Mouse (Mus musculus) brain, adult 2 months (tissue): ENCODE measurements around the gene Adamtsl2.

Experiments used
- DNase-seq: peaks from one replicate; pipeline ENCODE4 v3.0.0; 2011; ENCODE audit warnings: low read depth, low spot score

The Adamtsl2 gene

DNA sequence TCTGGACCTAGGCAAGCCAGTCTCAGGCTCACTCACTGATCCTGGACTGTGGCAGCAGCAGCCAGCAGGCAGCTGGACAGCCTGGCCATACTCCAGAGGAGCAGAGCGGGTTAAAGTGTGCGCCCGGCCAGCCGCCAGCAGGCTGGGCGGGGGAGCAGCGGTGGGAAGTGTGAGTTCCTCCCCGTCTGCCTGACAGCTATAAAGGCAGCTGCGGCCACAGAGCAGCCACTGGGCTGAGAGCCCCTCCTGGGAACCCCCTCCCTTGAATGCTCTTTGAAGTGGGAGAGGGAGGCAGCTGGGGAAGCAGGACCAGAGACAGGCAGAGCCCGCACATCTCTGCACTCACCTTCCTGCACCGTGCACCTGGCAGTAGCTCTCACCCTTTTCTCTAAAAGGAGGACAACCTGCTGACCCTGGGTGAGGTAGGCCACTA, at the start of gene Adamtsl2:
TSS of gene Adamtsl2 (plus strand) at position 228 of the 433 bp plus-strand sequence.
- DNase-seq: peak; percentile 54

DNA sequence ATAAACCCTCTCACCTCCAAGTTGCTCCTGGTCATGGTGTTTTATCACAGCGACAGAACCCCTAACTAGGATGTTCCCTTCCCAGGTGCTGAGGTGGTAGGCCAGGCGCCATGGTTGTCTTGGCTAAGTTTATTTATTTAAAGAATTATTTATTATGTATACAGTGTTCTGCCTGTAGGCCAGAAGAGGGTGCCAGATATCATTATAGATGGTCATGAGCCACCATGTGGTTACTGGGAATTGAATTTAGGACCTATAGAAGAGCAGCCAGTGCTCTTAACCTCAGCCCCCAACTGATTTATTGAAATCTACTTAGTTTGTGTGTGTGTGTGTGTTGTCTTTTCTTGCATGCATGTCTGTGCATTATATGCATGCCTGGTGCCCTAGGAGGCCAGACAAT, 46.8 kb upstream of the Adamtsl2 start:
- DNase-seq: no peak

DNA sequence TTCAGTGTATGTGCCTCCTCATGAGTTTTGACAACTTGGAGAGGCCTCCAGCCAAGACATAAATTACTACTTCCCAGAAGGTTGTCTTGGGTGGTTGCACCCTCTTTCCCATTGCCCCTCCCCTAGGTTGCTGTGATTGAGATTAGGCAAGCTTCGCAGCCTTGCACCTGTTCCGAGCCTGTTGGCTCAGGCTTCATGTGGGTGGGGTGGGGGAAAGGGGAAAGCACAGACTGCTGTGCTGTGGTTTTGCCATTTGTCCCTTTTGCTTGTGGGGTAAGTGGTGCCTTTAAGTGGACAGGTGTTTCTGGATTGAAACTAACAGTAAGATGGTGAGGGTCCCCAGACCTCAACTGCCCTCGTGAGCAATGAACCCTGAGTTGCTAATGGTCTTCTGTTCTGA, 43.2 kb upstream of the Adamtsl2 start:
- no peak for DNase-seq

DNA sequence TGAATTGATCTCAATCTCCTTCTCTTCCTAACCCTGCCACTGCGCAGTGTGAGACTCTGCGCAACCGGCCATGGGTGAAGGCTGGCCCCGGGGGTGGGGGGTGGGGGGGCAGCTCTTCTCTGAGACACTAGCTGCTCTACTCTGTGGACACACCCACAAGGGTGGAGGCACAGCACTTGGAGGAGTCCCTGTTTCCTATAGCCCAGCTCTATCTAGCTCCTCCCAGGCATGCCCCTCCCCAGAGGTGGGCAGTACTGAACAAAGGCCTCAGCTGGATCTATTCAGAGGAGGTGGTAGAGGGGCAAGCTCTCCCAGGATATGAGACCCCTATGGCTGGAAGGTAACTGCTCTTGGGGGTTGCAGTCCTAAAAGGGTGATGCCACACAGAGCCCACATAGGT, 42.2 kb upstream of the Adamtsl2 start:
- DNase-seq: no peak

DNA sequence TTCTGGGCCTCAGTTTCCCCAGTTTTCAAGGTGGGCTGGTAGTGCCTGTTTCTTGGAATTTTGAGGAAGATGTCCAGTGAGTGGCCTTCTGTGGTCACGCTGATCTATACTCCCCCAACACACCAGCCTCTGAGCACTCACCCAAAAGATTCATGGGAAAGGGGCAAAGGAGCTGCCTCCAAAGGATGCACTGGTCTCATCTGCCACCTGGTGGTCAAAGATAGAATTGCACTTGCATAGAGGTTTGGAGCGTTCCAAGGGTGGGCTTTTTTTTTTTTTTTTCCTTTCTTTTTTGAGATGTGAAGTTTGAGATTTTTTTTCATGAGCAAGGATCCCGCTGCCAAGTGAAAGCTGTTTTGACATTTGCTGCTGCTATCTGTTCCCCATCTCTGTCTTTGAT, 40.6 kb upstream of the Adamtsl2 start:
- DNase-seq: peak; percentile 73

DNA sequence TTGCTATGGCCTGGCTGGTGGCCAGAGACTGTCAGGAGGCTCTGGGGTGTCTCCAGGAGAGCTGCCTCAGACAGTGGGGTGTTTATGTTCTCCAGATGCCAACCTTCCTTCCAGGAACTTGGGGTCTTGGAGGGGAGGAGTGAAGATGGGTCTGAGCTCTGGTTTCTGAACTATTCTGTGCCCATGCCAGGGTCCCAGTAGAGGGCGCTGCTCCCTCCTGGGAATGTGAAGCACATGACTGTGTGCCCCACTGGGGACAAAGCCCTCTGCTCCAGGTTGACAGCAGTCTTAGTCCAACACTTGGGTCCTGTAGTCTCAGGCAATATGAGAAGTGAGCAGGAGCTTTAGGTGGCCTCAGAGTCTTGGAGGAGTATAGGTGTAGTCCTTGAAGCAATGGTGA, 39.9 kb upstream of the Adamtsl2 start:
- DNase-seq: no peak

DNA sequence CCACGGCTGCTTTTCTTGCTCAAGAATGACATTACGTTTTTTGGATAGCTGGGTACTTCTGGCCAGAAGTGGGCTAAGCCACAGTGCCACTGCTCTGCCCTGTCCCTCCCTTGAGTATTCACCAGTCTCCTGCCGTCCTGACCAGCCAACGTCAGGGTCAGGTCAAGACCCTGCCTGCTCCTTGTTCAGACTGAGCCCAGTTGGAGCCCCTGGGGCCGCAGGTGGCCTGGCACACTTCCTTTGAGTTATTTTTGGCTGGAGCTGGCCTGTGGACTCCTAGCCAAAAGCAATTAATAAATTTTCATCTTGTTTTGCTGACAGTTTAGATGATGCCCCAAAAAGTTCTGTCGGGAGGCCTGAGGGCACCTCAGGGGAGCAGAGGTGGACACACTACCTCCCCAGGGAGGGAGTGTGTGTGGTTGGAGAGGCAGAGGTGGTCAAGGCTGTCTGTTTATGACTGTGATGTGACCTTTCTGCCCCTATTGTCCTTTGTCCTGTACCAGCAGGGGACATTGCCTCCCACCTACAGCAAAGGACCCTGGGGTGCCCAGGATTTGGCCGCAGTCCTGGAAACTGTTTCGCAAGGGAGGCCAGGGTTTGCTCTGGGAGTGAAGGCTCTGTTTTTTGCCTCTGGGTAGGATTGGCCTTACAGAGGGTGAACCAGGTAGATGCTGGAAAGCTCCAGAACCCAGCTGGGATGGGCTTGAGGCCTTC, 36.9 kb upstream of the Adamtsl2 start:
- no peak for DNase-seq

DNA sequence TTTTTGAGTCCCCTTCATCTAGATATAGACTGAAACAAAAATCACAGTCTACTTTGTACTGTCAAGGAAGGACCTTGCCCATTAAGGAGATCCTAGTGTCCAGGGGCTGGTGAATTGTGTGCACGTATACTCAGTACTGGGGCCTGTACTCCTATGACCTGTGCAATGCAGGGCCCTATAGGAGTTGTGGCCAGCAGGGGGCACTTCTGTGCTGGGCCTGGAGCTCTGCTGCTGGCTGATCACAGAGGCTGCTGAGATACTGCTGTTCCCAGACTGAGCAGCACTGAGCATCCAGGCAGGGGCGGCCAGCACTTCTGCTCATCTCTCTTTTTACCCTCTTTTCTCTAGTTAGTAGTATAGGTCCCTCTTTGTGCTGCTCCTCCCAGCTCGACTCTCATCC, 35.7 kb upstream of the Adamtsl2 start:
- DNase-seq: peak; percentile 91

DNA sequence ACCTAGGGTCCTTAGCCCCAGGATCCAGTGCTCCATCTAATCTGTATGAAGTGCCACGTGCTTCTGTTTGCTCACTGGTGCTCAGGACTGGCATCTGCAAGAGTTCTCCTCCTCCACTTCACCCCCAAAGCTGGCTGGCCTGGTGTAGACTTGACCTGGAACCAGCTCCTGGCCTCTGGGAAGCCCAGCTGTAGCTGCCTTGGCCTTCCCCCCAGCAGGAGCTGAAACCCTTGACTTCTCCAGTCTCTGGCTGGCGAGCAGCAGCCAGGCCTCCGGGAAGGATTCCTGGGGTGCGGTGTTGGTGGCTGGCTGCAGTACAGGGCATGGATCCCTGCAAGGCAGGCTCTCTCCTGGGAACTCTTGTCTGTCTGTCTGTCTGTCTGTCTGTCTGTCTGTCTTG, 35.0 kb upstream of the Adamtsl2 start:
- no peak for DNase-seq

DNA sequence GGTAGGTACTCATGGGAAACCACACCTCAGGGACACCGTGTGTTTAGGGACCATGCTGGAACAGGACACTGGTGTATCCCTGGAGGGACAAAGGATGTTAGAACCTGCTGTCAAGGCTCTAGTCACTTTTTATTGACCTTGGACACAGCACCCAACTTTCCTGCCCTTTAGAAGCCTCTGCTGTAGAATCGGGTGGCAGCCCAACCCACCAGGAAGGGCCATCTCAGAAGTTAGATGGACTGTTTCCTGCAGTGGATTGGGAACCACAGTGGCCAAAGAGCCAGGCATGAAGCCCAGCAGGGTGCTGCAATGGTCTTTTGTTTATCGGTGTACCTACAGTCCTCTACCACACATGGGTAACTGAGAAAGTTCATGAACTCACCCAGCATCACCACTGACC, 34.5 kb upstream of the Adamtsl2 start:
- no peak for DNase-seq

DNA sequence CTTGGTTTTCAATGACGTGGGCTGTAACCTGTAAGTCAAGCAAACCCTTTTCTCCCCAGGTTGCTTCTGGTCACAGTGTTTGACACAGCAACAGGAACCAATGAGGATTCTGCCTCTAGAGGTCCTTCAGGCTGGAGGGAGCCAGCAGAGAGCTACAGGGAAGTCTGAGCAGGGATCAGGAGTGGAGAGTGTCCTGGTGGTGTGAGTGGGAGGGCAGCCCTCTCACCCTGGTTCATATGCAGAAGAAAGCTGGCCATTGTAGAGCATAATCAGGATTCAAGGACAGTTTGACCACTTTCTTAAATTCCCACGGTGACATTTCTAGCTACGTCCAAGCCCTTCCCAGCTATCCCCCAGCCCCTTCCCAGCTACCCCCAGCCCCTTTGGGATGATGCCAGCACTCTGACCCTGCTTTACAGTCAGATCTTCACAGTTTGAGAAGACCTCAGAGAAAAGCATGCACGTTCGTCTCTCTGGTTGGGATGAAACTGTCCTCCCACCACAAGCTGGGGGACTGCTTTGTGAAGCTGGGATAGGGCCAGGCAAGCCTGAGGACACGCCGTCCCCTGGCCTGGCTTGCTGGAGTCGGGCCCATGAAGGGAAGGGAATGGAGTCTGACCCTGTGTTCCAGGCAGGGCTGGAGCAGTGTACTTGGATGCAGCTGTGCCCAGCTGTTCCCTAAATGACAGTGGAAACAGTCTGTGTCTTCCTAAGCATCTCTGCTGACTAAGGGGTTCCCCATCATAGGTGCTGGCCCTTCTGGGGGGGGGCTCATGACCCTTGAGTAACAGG, 33.0 kb upstream of the Adamtsl2 start:
- no peak for DNase-seq

DNA sequence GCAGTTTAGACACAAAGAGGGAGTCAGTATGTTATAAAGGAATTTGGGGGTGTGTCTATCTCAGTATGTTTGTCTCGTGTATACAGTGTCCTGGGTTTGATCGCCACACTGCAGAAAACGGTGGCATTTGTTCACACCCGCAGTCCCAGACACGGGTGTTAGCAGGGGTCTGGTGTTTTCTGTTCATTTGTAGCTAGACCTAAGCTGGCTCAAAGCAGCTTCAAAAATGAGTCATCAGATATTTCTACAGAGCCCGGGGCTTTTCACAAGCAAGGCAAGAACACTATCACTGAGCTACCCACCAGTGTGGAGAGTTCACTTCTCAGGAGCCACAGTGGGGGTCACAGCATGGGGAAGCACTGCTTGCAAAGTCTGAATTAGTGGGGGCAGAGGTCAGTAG, 29.8 kb upstream of the Adamtsl2 start:
- no peak for DNase-seq

DNA sequence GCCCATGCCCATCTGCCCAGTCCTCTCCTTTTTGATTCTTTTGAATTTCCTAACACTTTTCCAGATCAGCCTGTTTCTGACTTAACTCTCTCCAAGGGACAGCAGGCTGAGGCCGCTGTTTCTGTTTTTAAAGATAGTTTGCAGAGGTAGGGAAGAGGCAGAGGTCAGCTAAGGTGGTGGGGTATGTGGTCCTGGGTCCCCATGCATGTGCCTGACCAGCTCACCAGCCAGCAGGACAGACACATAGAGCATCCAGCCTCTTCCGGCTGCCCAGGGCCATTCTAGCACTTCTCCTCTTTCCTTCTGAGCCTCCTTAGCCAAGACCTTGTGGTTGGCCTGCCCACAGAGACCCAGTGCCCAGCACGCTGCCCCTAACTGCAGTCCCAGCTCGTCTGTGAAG, 20.9 kb upstream of the Adamtsl2 start:
- DNase-seq: no peak

DNA sequence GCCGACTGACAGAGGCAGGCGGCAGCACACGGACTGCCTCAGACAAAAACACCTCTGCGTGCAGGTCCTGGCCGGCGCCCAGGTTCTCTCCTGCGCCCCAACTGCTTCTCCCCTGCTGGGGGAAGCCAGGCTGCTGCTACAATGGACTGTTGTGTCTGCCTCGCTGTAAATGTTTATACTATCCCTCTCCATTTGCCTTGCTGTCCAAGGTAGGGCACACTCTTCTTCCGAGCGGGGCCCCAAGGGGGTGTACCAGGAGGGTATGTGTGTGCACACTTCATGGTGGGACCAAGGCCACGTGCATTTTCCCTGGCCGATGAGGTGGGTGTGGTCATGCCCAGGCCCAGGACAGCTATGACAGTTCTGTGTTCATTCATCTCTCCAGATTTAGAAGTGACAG, 20.4 kb upstream of the Adamtsl2 start:
- DNase-seq: no peak

DNA sequence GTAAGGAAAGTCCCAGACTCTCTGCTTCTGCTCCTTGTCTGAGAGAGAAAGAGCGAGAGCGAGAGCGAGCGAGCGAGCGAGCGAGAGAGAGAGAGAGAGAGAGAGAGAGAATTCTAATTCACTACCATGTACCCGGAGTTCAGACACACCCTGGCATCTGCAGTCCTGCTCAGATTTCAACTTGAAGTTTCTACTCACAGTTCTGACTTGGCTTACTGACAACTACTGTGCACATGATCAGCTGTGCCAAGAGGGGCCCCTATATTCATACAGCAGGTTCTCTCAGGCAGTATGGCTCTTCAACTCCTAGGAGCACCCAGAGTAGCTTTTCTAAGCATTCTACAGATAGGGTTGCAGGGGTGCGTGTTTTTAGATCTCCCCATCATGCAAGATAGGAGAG, 20.0 kb upstream of the Adamtsl2 start:
- no peak for DNase-seq

DNA sequence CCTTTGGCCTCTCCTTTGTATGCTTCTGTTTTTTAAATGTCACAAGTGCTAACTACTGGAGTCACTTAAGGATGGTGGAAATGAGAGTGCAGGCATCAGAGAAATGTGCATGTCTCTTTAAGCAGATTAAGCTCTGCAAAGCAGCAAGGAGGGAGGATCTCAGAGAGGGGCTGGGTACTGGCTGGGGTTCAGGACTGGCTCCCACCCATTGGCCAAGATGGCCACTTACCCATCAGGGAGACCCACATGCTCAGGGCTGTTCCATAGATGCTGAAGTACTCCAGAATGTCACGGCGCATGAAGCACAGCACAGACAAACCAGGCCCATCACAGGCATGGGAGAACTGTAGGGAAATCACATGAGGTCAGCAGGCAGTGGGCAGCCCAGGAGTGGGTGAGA, 12.1 kb upstream of the Adamtsl2 start:
- no peak for DNase-seq

DNA sequence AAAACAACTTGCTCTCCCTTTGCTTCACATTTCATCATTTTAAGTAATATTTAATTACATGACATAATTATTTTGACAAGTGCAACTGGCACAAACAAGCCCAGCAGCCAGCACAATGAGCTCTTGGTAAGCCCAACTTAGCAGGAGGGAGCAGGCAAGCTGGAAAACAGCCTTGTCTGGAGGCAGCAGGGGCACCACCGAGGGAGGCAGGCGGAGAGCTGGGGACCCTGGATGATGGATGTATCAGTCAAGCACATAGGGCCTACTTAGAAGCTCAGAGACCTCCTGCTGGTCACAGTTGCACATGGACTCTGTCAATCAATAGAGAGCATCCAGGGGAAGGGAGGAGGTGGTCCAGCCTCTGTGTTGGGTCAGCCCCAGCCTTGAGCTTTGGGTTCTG, 11.2 kb upstream of the Adamtsl2 start:
- DNase-seq: no peak

DNA sequence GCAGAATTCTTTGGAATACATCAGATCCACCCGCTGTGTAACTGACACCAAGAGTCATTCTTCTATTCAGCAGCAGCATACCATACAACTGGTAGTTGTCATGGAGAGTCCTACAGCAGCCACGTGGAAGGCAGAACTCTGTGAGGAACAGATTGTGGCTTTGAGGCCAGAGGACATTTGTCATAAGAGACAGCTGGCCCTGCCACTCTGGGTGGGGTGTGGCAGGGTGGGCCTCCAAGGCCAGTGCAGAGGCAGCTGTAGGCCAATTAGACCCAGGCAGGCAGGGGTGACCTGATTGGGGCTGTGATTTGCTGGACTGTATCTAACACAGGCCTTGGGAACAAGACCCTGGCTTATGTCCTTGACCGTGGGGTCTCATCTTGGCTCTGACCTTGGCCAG, 9.5 kb upstream of the Adamtsl2 start:
- DNase-seq: no peak

DNA sequence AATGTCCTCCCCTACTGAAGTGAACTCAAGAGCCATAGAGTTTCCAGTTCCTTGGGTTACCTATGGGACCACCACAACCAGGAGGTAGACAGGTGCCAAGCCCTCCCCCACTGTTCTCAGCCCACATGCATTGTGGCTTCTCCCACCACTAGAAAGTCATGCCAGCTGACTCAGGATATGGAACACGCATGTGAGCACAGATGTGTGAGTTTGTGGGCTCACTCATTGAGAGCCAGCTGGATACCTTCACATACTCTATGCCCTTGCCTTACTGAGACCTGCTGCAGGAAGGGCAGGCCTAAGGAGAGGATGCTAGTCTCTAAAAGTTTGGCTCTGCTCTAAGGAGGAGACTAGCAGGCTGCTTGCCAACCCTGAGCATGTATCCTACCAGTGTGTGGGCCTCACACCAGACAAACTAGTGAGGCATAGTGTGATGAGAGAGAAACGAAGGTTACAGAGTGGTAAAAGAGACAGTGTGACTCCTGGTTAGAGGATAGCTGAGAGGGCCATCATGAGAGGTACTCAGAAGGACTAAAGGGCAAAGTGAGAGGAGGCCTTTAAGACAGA, 8.8 kb upstream of the Adamtsl2 start:
- peak; percentile 52 for DNase-seq

DNA sequence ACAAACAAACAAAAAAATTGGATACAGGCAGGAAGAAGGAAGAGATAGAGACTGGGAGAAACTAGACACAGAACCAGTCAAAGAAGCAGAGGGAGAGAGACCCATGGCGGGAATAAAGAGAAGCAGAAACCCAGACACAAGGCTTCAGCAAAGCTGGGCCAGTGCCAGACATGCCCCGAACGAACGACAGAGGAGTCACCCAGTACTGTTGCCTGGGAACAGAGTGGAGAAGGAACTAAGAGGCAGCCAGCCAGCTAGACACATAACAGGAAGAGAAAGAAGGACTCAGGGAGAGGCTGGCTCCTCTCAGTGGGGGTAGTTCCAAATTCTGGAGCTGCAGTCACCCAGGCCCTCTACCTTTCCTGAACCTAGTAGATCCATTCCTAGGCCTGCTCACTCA, 8.0 kb upstream of the Adamtsl2 start:
- DNase-seq: peak; percentile 93

DNA sequence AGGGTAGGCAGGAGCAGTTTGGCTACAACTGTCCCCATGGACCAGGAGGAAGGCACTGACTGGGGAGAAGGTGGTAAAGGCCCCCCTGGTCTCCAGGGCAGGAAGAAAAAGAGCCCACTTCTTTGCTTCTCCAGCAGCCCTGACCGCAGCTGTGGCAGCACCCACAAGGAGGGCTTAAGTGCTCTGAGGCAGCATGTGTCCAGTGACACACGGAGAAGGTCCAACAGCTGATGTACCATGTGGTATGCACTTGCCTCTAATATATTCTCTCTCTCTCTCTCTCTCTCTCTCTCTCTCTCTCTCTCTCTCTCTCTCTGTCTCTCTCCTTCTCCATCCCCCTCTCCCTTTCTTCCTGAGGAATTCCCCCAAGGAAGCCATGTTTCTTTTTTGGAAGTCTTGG, 7.2 kb upstream of the Adamtsl2 start, which contains the start of gene Mymk:
TSS of gene Mymk (minus strand) at position 202 of the 400 bp plus-strand sequence.
- DNase-seq: no peak

DNA sequence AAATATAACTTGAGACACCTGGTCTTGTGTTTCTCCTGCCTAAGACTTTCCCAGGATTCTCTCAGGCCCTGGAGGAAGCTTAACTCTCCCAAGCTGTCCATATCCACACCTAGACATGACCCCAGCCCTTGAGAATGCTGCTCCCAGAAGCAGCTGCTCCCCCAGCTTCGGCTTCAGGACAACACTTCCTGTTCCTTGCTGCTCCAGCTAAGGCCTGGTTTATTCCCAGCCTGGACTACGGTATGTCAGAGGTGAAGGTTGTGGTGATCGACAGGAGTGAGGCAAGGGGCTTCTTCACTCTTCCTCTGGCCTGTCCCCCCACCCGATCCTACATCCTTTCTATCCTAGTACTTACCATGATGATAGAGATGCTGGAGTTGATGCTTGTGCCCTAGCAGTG, 5.8 kb upstream of the Adamtsl2 start:
- no peak for DNase-seq

DNA sequence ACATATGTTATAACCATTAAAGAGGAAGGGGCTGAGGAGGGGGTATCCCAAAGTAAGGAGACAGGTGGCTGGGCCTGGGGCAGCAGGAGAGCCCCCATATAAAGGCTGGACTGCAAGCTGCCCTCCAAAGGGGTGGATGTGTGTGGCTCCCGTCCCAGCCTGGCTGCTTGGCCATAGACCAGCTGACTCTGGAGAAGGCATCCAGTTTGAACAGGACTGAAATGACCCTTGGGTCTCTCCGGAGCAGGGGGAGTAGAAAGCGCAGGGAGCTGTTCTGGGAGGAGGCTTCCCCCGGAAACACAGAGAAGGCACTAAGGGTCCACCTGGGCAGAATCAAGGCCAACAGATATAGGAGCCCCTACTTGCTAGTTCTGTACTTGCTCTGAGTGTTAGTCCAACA, 4.4 kb upstream of the Adamtsl2 start:
- DNase-seq: no peak
